Mouse (Mus musculus): ENCODE data around the gene Kcnh6.

Kcnh6 gene

GRCm38 (mm10) chr11:106007821-106008220, at the start of gene Kcnh6:
TSS of gene Kcnh6 (plus strand) at chr11:106008124.
- in situ Hi-C loops (cut with MboI, MseI): no loop called here

DNA sequence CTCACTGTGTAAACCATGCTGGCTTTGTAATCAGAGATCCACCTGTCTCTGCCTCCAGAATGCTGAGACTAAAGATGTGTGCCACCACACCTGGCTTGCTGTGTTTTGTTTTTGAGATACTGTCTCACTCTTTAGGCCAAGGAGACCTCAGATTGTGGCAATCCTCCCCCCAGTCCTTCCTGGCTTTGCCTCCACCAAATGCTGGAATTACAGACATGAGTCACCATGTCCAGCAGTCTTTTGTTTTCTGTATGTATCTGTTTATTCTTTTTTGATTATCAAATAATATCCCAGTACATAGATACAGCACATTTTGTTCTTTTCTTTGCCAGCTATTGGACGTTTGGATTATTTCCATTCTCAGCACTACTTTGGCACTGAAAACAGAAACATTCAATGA, 49.4 kb upstream of the Kcnh6 start:
- in situ Hi-C loops (cut with MboI, MseI): no loop called here

GRCm38 (mm10) chr11:105959355-105959754, 48.6 kb upstream of the Kcnh6 start:
- in situ Hi-C loops (cut with MboI, MseI): no loop called here

- in situ Hi-C loops (cut with MboI, MseI): no loop called here
Measured at GRCm38 (mm10) chr11:105964691-105965090, 43.2 kb upstream of the Kcnh6 start.

GRCm38 (mm10) chr11:105966288-105966687, 41.6 kb upstream of the Kcnh6 start:
- in situ Hi-C loops (cut with MboI, MseI): no loop called here

DNA sequence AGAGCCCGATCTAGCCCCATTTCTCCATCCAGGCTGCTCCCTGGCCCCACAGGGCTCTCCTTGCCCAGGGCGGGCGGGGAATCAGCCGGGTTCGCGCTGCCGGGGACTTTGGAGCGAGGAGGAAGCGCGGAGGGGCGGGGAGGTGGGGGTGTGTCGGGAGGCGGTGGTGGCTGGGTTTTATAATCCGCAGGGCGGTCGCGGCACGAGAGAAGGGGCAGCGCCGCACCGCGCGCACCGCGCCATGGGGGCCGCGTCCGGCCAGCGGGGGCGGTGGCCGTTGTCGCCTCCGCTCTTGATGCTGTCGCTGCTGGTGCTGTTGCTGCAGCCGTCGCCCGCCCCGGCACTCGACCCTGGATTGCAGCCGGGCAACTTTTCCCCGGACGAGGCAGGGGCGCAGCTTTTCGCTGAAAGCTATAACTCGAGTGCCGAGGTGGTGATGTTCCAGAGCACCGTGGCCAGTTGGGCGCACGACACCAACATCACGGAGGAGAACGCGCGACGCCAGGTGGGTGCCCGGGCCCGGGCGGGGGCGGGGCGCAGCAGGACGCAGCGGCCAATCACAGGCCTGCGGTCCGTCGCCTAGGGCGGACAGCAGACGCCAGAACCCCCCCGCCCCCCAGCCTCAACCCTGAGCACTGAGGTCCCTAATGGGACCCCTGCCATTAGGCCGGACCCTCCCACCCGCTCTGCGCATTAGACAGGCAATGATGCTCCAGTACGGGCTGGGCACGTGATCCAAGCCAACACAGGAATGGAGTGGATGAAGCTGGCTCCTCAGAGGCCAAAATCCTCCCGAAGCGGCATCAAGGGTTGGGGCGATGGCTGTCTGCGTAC, 40.0 kb upstream of the Kcnh6 start, which contains the start of gene Ace:
TSS of gene Ace (plus strand) at position 205 of the 834 bp plus-strand sequence.
- in situ Hi-C loops (cut with MboI, MseI): no loop called here

DNA sequence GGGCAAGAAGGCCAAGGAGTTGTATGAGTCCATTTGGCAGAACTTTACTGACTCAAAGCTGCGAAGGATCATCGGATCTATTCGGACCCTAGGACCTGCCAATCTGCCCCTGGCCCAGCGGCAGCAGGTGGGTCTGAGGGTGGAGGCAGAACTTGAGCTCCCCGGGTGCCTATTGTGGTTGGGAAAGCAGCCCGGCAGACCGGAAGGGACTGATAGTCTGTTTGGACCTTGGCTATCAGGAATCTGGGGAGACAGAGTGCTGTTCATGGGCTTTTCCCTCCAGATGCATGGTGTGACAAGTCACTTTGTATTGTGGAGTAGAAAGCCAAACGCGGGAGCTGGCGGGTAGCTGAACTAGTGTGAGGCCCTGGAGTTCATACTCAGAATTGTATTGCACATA, 39.0 kb upstream of the Kcnh6 start:
- in situ Hi-C loops (cut with MboI, MseI): no loop called here

DNA sequence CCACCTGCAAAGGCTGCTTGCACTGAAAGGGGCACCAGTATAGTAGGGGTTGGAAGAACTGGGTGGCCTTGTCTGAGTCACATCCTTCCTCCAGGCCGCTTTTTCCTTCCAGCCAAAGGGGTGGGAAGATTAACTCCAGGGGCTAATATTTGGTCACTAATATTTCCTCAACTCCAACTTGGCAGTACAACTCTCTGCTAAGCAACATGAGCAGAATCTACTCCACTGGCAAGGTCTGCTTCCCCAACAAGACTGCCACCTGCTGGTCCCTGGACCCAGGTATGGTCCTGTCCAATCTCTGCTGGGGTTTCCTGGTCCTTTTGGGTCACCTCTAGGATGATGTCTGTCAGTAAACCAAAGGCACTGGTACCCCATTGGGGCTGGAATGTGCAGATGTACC, 38.4 kb upstream of the Kcnh6 start:
- in situ Hi-C loops (cut with MboI, MseI): no loop called here

DNA sequence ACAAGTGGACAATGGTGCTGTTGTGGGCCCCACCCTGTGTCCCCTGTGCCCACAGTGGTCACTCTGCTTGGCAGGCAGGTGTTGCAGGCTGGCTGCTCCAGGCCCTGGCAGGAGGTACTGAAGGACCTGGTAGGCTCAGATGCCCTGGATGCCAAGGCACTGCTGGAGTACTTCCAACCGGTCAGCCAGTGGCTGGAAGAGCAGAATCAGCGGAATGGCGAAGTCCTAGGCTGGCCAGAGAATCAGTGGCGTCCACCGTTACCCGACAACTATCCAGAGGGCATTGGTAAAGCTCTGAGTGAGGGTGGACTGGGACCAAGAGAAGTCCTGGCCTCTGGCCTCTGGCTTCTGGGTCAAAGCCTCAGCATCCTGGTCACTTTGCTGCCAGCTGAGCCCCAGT, 33.3 kb upstream of the Kcnh6 start:
- in situ Hi-C loops (cut with MboI, MseI): no loop called here

DNA sequence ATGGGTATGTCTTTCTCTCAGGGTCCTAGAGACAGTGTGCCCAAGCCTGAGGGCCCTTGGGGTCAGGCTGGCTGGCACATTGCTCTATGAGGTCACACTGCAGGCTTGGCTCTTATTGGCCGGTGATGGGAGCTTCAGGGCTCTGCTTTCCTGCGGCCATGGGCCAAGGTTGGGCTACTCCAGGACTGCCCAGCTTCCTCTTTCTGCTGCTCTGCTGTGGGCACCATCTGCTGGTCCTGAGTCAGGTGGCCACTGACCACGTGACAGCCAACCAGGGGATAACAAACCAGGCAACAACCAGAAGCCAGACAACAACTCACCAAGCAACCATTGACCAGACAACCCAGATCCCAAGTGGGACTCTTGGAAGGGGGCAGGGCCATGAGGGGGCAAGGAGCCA, 32.9 kb upstream of the Kcnh6 start:
- in situ Hi-C loops (cut with MboI, MseI): no loop called here

GRCm38 (mm10) chr11:105975636-105976035, 32.3 kb upstream of the Kcnh6 start:
- in situ Hi-C loops (cut with MboI, MseI): no loop called here

- in situ Hi-C loops (cut with MboI, MseI): no loop called here
Measured at GRCm38 (mm10) chr11:105978232-105978631, 29.7 kb upstream of the Kcnh6 start.

DNA sequence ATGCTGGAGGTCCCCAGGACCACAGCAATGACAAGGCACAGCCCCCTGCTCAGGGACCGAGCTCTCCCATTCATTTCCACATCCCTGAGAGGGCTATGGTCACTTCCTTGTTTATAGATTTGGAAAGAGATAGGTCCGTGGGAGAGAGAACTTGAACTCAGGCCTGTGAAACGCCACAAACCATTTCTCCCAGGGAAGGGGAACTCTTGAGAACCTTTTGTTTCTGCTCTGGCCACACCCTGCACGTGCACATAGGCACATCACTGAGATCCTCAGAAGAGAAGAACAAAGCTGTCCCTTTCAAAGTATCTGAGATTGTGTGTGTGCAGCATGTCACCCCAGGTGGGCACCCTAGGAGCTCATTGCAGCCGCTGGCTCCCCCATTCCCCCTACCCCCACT, 29.3 kb upstream of the Kcnh6 start:
- in situ Hi-C loops (cut with MboI, MseI): no loop called here

DNA sequence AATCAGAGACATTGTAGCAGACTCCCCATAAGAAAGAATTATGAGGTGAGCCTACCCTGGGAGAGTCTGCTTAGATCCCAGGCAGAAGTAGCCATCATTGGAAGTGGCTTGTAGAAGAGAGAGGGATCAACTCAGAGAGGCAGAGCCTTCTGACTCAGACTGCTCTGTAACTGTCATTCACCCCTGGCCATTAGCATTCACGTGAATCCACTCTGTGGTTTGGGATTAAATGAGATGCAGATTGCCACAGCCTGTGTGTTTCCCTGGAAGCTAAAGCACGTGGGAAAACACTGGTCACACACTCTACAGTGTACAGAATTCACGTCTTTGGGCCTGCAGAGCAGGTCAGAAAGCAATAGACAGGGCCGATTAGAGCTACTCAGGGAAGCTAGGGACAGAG, 23.5 kb upstream of the Kcnh6 start:
- in situ Hi-C loops (cut with MboI, MseI): no loop called here

GRCm38 (mm10) chr11:105987446-105987845, 20.5 kb upstream of the Kcnh6 start:
- in situ Hi-C loops (cut with MboI, MseI): no loop called here

DNA sequence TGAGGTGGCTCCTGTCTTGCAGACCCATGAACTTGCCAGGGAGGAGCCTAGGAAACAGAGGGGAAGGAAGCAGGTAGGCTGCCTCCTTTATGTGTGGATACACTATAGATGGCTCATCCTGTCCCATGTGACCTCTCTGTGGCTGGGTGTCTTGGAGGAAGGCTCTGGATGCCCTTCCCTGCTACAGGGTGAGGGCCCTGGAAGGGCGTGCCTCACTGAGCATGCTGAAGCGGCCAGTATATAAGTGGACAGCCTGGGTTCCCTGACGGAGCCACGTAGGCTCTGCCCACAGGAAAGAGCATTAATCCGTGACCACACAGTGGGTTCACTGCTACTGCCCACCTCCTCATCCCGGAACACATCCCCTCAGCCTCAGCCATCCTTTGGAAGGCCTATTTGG, 18.5 kb upstream of the Kcnh6 start:
- in situ Hi-C loops (cut with MboI, MseI): no loop called here

GRCm38 (mm10) chr11:105990231-105990630, 17.7 kb upstream of the Kcnh6 start:
- in situ Hi-C loops (cut with MboI, MseI): no loop called here

DNA sequence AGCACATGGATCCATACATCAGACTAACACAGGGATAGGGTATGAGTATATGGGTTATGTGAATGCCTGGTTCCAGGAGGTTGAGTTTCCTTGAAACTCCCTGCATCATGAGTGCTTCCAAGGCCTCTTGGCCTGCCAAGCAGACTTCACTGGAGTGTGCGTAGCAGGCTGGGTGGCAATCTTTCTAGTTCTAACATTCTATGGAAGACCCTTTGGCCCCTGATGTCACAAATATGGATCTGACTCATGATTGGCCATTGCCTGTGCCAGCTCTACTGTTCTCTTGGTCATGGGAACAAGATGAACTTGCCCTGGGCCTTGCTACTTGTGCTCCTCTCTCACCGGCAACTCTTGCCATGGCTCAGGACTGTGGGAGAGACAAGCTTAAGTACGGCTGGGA, 13.5 kb upstream of the Kcnh6 start, which contains the start of gene Ace3:
TSS of gene Ace3 (plus strand) at position 301 of the 400 bp plus-strand sequence.
- in situ Hi-C loops (cut with MboI, MseI): no loop called here

- in situ Hi-C loops (cut with MboI, MseI): no loop called here
Measured at GRCm38 (mm10) chr11:106000062-106000461, 7.9 kb upstream of the Kcnh6 start.

GRCm38 (mm10) chr11:106001718-106002117, 6.2 kb upstream of the Kcnh6 start:
- in situ Hi-C loops (cut with MboI, MseI): no loop called here

GRCm38 (mm10) chr11:106004576-106004975, 3.3 kb upstream of the Kcnh6 start:
- in situ Hi-C loops (cut with MboI, MseI): no loop called here

DNA sequence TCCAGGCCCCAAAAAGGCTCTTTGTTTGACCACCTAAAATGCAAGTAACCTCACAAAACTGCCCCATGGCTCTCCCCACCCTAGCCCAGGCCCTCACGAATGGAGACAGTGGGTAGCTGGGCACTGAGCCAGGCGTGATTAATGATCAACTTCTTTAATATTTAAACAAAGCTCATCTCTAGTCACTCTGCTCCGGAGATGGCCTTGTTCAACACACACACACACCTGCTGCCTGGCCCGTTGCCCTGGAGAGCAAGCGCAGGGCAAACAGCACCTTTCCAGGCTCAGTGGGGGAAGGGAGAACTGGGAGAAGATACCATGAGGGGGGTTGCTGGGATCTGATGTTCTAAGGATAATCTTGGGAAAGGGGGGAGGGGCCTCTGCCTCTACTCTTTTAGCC, 2.0 kb upstream of the Kcnh6 start:
- in situ Hi-C loops (cut with MboI, MseI): no loop called here

- in situ Hi-C loops (cut with MboI, MseI): no loop called here
Measured at GRCm38 (mm10) chr11:106012711-106013110, 4.8 kb downstream of the Kcnh6 start.

Data from T-helper 2 cell (primary cell).